Mouse (Mus musculus): ENCODE data around the gene Cab39l. TPM values are rescaled to one million over a fixed set of nuclear protein-coding genes. Genes with fewer than 3 reads are reported as not detected.
"Not testable (repeated sequence)": the region's sequence is repeated elsewhere in the genome, so short reads cannot be mapped to it uniquely, and the experiment has no call there.

The Cab39l gene
- polyA plus RNA-seq, 1 experiment from 2014 or later, result 25.1 TPM

GRCm38 (mm10) chr14:59612920-59613625 lies 172.3 kb downstream of the Cab39l start:
- Histone ChIP-seq H3K27me3 (no peaks in the 10 kb centered on the region), H3K9me3 (replicated peaks) (no peaks in the 10 kb centered on the region), H3K4me3 (replicated peaks) (no peak overlapping the region), H3K4me2 (no peak overlapping the region), H3K36me3 (replicated peaks) (no peaks in the 10 kb centered on the region), H3K9ac (no peak overlapping the region), H3K4me1 (replicated peaks) (no peaks in the 10 kb centered on the region), H3K27ac (replicated peaks) (no peak overlapping the region)
- 40% methylated on average over 14 of the region's 14 CpGs for WGBS (ENCODE audit: insufficient replicate concordance)
- no peak for ATAC-seq (ENCODE audit: insufficient read depth)

- WGBS (ENCODE audit: insufficient replicate concordance), result 46% methylated on average over 3 of the region's 3 CpGs
- not testable (repeated sequence) for H3K4me2 ChIP-seq; H3K9ac ChIP-seq; H3K4me1 ChIP-seq (replicated peaks); H3K4me3 ChIP-seq (replicated peaks); H3K27ac ChIP-seq (replicated peaks); H3K9me3 ChIP-seq (replicated peaks); H3K36me3 ChIP-seq (replicated peaks); H3K27me3 ChIP-seq; ATAC-seq (ENCODE audit: insufficient read depth)
Observed at GRCm38 (mm10) chr14:59614149-59614548, 173.4 kb downstream of the Cab39l start.

- no peaks in the 10 kb centered on the region for H3K27me3 ChIP-seq
- H3K4me1 ChIP-seq (replicated peaks), result no peaks in the 10 kb centered on the region
- H3K4me3 ChIP-seq (replicated peaks), result no peak overlapping the region
- no peak for ATAC-seq (ENCODE audit: insufficient read depth)
- no peak overlapping the region for H3K27ac ChIP-seq (replicated peaks)
- no peaks in the 10 kb centered on the region for H3K36me3 ChIP-seq (replicated peaks)
- no peaks in the 10 kb centered on the region for H3K9me3 ChIP-seq (replicated peaks)
- no peak overlapping the region for H3K9ac ChIP-seq
- H3K4me2 ChIP-seq, result no peak overlapping the region
- 76% methylated on average over 7 of the region's 7 CpGs for WGBS (ENCODE audit: insufficient replicate concordance)
Observed at GRCm38 (mm10) chr14:59616802-59617201, 176.0 kb downstream of the Cab39l start.

GRCm38 (mm10) chr14:59624326-59624885 lies 183.6 kb downstream of the Cab39l start:
- 39% methylated on average over 9 of the region's 9 CpGs for WGBS (ENCODE audit: insufficient replicate concordance)
- no peaks in the 10 kb centered on the region; the same call in 1 of the 2 replicates for H3K4me1 ChIP-seq (replicated peaks)
- H3K9ac ChIP-seq, result no peak overlapping the region
- H3K36me3 ChIP-seq (replicated peaks), result no peaks in the 10 kb centered on the region
- ATAC-seq (ENCODE audit: insufficient read depth), result no peak
- H3K27ac ChIP-seq (replicated peaks), result no peak overlapping the region
- H3K9me3 ChIP-seq (replicated peaks), result no peaks in the 10 kb centered on the region
- H3K27me3 ChIP-seq, result peaks cover 48% of the 10 kb centered on the region
- no peak overlapping the region for H3K4me3 ChIP-seq (replicated peaks)
- peak overlapping the region; percentile 67; the same call in 1 of the 2 replicates for H3K4me2 ChIP-seq

GRCm38 (mm10) chr14:59625158-59625805 lies 184.5 kb downstream of the Cab39l start, which contains the start of gene Shisa2:
Shisa2 (plus strand) TSS chr14:59625308.
- H3K9ac ChIP-seq, result no peak within 1 kb of the TSS; the same call in 1 of the 2 replicates
- H3K4me2 ChIP-seq, result peak within 1 kb of the TSS; percentile 67
- no peaks in the 10 kb centered on the region for H3K9me3 ChIP-seq (replicated peaks)
- no peaks in the 10 kb centered on the region; the same call in 1 of the 2 replicates for H3K4me1 ChIP-seq (replicated peaks)
- under 1% methylated on average over 64 of the region's 65 CpGs for WGBS (ENCODE audit: insufficient replicate concordance)
- H3K4me3 ChIP-seq (replicated peaks), result peak within 1 kb of the TSS; percentile 54
- H3K36me3 ChIP-seq (replicated peaks), result no peaks in the 10 kb centered on the region
- peak; percentile 47 for ATAC-seq (ENCODE audit: insufficient read depth)
- H3K27me3 ChIP-seq, result peaks cover 48% of the 10 kb centered on the region
- no peak within 1 kb of the TSS for H3K27ac ChIP-seq (replicated peaks)

GRCm38 (mm10) chr14:59625806-59626364 lies 185.1 kb downstream of the Cab39l start:
- Histone ChIP-seq H3K4me3 (replicated peaks) (peak overlapping the region; percentile 54), H3K9me3 (replicated peaks) (no peaks in the 10 kb centered on the region), H3K27me3 (peaks cover 48% of the 10 kb centered on the region), H3K36me3 (replicated peaks) (no peaks in the 10 kb centered on the region), H3K4me2 (peak overlapping the region; percentile 67), H3K4me1 (replicated peaks) (no peaks in the 10 kb centered on the region; the same call in 1 of the 2 replicates), H3K27ac (replicated peaks) (no peak overlapping the region), H3K9ac (no peak overlapping the region; the same call in 1 of the 2 replicates)
- ATAC-seq (ENCODE audit: insufficient read depth), result no peak
- WGBS (ENCODE audit: insufficient replicate concordance), result under 1% methylated on average over 51 of the region's 51 CpGs

GRCm38 (mm10) chr14:59626711-59627110 lies 185.9 kb downstream of the Cab39l start:
- Histone ChIP-seq H3K4me1 (replicated peaks) (no peaks in the 10 kb centered on the region; the same call in 1 of the 2 replicates), H3K9me3 (replicated peaks) (no peaks in the 10 kb centered on the region), H3K4me2 (no peak overlapping the region), H3K4me3 (replicated peaks) (no peak overlapping the region), H3K27ac (replicated peaks) (no peak overlapping the region), H3K9ac (no peak overlapping the region), H3K36me3 (replicated peaks) (no peaks in the 10 kb centered on the region), H3K27me3 (peaks cover 48% of the 10 kb centered on the region)
- WGBS (ENCODE audit: insufficient replicate concordance), result 50% methylated on average over 8 of the region's 8 CpGs
- no peak for ATAC-seq (ENCODE audit: insufficient read depth)

GRCm38 (mm10) chr14:59627142-59627680 lies 186.4 kb downstream of the Cab39l start:
- Histone ChIP-seq H3K4me3 (replicated peaks) (no peak overlapping the region), H3K36me3 (replicated peaks) (no peaks in the 10 kb centered on the region)
- ATAC-seq (ENCODE audit: insufficient read depth), result no peak

GRCm38 (mm10) chr14:59627823-59628222 lies 187.1 kb downstream of the Cab39l start:
- 59% methylated on average over 7 of the region's 7 CpGs for WGBS (ENCODE audit: insufficient replicate concordance)
- H3K4me2 ChIP-seq, result no peak overlapping the region

More at GRCm38 (mm10) chr14:59627142-59627680, 186.4 kb downstream of the Cab39l start:
- Histone ChIP-seq H3K9me3 (replicated peaks) (no peaks in the 10 kb centered on the region), H3K27me3 (peaks cover 48% of the 10 kb centered on the region), H3K9ac (no peak overlapping the region), H3K4me1 (replicated peaks) (no peaks in the 10 kb centered on the region; the same call in 1 of the 2 replicates), H3K4me2 (no peak overlapping the region), H3K27ac (replicated peaks) (no peak overlapping the region)
- WGBS (ENCODE audit: insufficient replicate concordance), result 45% methylated on average over 9 of the region's 9 CpGs

GRCm38 (mm10) chr14:59629308-59629707 lies 188.5 kb downstream of the Cab39l start:
- Histone ChIP-seq H3K9ac (no peak overlapping the region), H3K4me2 (no peak overlapping the region), H3K9me3 (replicated peaks) (no peaks in the 10 kb centered on the region), H3K27ac (replicated peaks) (no peak overlapping the region), H3K4me1 (replicated peaks) (no peaks in the 10 kb centered on the region; the same call in 1 of the 2 replicates), H3K36me3 (replicated peaks) (no peaks in the 10 kb centered on the region), H3K4me3 (replicated peaks) (no peak overlapping the region), H3K27me3 (peaks cover 38% of the 10 kb centered on the region)
- 81% methylated on average over 15 of the region's 15 CpGs for WGBS (ENCODE audit: insufficient replicate concordance)
- ATAC-seq (ENCODE audit: insufficient read depth), result no peak

More at GRCm38 (mm10) chr14:59627823-59628222, 187.1 kb downstream of the Cab39l start:
- no peak overlapping the region for H3K9ac ChIP-seq
- H3K4me3 ChIP-seq (replicated peaks), result no peak overlapping the region
- H3K4me1 ChIP-seq (replicated peaks), result no peaks in the 10 kb centered on the region; the same call in 1 of the 2 replicates
- H3K27me3 ChIP-seq, result peaks cover 48% of the 10 kb centered on the region
- no peak for ATAC-seq (ENCODE audit: insufficient read depth)
- H3K9me3 ChIP-seq (replicated peaks), result no peaks in the 10 kb centered on the region
- H3K27ac ChIP-seq (replicated peaks), result no peak overlapping the region
- H3K36me3 ChIP-seq (replicated peaks), result no peaks in the 10 kb centered on the region
